Mouse (Mus musculus) left cerebral cortex, adult 9 months (tissue): Measurements from ENCODE around the gene Ccdc106.

Experiments used
- DNase-seq, 2 experiments: peaks; one replicate each; pipeline ENCODE4 v3.0.0; 2022; ENCODE audit warnings: low spot score in 2 of 2

Ccdc106 gene

GRCm38 (mm10) chr7:5080815-5081214 is 60.5 kb downstream of the Ccdc106 start:
- DNase-seq, result no peak

GRCm38 (mm10) chr7:5081241-5081640 is 60.9 kb downstream of the Ccdc106 start:
- DNase-seq, result no peak

- no peak for DNase-seq
Measured at GRCm38 (mm10) chr7:5081939-5082338, 61.6 kb downstream of the Ccdc106 start.

- no peak for DNase-seq
Measured at GRCm38 (mm10) chr7:5083325-5084105, 63.2 kb downstream of the Ccdc106 start.

- no peak for DNase-seq
Measured at GRCm38 (mm10) chr7:5085512-5085911, 65.2 kb downstream of the Ccdc106 start.

GRCm38 (mm10) chr7:5086921-5087440 is 66.6 kb downstream of the Ccdc106 start:
- DNase-seq, result no peak

GRCm38 (mm10) chr7:5087886-5088285 is 67.5 kb downstream of the Ccdc106 start:
- DNase-seq, result no peak

- DNase-seq, result peak in 1 of 2 experiments; percentile 75
Measured at GRCm38 (mm10) chr7:5089853-5090252, 69.5 kb downstream of the Ccdc106 start.

GRCm38 (mm10) chr7:5091008-5091728 is 70.8 kb downstream of the Ccdc106 start:
- peak in 1 of 2 experiments; percentile 62 for DNase-seq

- DNase-seq, result no peak
Measured at GRCm38 (mm10) chr7:5092381-5092780, 72.0 kb downstream of the Ccdc106 start.

GRCm38 (mm10) chr7:5092831-5093510 is 72.6 kb downstream of the Ccdc106 start:
- peak in 1 of 2 experiments; percentile 50 for DNase-seq

GRCm38 (mm10) chr7:5098769-5099168 is 78.4 kb downstream of the Ccdc106 start:
- no peak for DNase-seq

- DNase-seq, result no peak
Measured at GRCm38 (mm10) chr7:5099796-5100195, 79.4 kb downstream of the Ccdc106 start.

- no peak for DNase-seq
Measured at GRCm38 (mm10) chr7:5101066-5101663, 80.8 kb downstream of the Ccdc106 start.

GRCm38 (mm10) chr7:5102564-5102963 is 82.2 kb downstream of the Ccdc106 start:
- no peak for DNase-seq

GRCm38 (mm10) chr7:5108272-5108671 is 87.9 kb downstream of the Ccdc106 start:
- DNase-seq, result no peak

- DNase-seq, result no peak
Measured at GRCm38 (mm10) chr7:5109301-5109700, 88.9 kb downstream of the Ccdc106 start.
